Mouse (Mus musculus): ENCODE data around the gene Gmeb1.

Gmeb1 gene

GRCm38 (mm10) chr4:132222001-132222400 lies 39.4 kb downstream of the Gmeb1 start:
- peak; percentile 81 for DNase-seq (ENCODE audit: low read depth, low spot score)

GRCm38 (mm10) chr4:132218439-132218838 lies 43.0 kb downstream of the Gmeb1 start:
- peak; percentile 71 for DNase-seq (ENCODE audit: low read depth, low spot score)

GRCm38 (mm10) chr4:132217781-132218180 lies 43.6 kb downstream of the Gmeb1 start:
- no peak for DNase-seq (ENCODE audit: low read depth, low spot score)

- no peak for DNase-seq (ENCODE audit: low read depth, low spot score)
Measured at GRCm38 (mm10) chr4:132216602-132217001, 44.8 kb downstream of the Gmeb1 start.

- DNase-seq (ENCODE audit: low read depth, low spot score) = no peak
Measured at GRCm38 (mm10) chr4:132214847-132215246, 46.6 kb downstream of the Gmeb1 start.

GRCm38 (mm10) chr4:132211953-132212734 lies 49.3 kb downstream of the Gmeb1 start, which contains the start of gene Ythdf2:
TSS of gene Ythdf2 (minus strand) at chr4:132212303.
- DNase-seq (ENCODE audit: low read depth, low spot score) = peak; percentile 96

GRCm38 (mm10) chr4:132211091-132211942 lies 50.1 kb downstream of the Gmeb1 start:
- DNase-seq (ENCODE audit: low read depth, low spot score) = peak; percentile 45

- no peak for DNase-seq (ENCODE audit: low read depth, low spot score)
Measured at GRCm38 (mm10) chr4:132210325-132210724, 51.1 kb downstream of the Gmeb1 start.

GRCm38 (mm10) chr4:132209299-132209698 lies 52.1 kb downstream of the Gmeb1 start:
- no peak for DNase-seq (ENCODE audit: low read depth, low spot score)

GRCm38 (mm10) chr4:132207280-132207679 lies 54.1 kb downstream of the Gmeb1 start:
- DNase-seq (ENCODE audit: low read depth, low spot score) = no peak

- no peak for DNase-seq (ENCODE audit: low read depth, low spot score)
Measured at GRCm38 (mm10) chr4:132198771-132199170, 62.6 kb downstream of the Gmeb1 start.

- DNase-seq (ENCODE audit: low read depth, low spot score) = peak; percentile 51
Measured at GRCm38 (mm10) chr4:132198285-132198712, 63.1 kb downstream of the Gmeb1 start.

GRCm38 (mm10) chr4:132194975-132195374 lies 66.4 kb downstream of the Gmeb1 start:
- no peak for DNase-seq (ENCODE audit: low read depth, low spot score)

GRCm38 (mm10) chr4:132194373-132194772 lies 67.0 kb downstream of the Gmeb1 start:
- DNase-seq (ENCODE audit: low read depth, low spot score) = no peak

GRCm38 (mm10) chr4:132187826-132188401 lies 73.5 kb downstream of the Gmeb1 start:
- no peak for DNase-seq (ENCODE audit: low read depth, low spot score)

GRCm38 (mm10) chr4:132183162-132183561 lies 78.2 kb downstream of the Gmeb1 start:
- DNase-seq (ENCODE audit: low read depth, low spot score) = no peak

GRCm38 (mm10) chr4:132181721-132182658 lies 79.4 kb downstream of the Gmeb1 start:
- DNase-seq (ENCODE audit: low read depth, low spot score) = peak; percentile 67

GRCm38 (mm10) chr4:132180710-132181109 lies 80.7 kb downstream of the Gmeb1 start:
- peak; percentile 82 for DNase-seq (ENCODE audit: low read depth, low spot score)

- DNase-seq (ENCODE audit: low read depth, low spot score) = peak; percentile 82
Measured at GRCm38 (mm10) chr4:132178630-132179059, 82.8 kb downstream of the Gmeb1 start.

GRCm38 (mm10) chr4:132176474-132176873 lies 84.9 kb downstream of the Gmeb1 start:
- DNase-seq (ENCODE audit: low read depth, low spot score) = no peak

Data from R1 (cell line).